Mouse (Mus musculus) adrenal gland, postnatal 10 days (tissue): ENCODE results near the gene 6430571L13Rik. TPM values are rescaled to one million over a fixed set of nuclear protein-coding genes. Genes with fewer than 3 reads are reported as not detected.

Experiments
- DNase-seq: peaks from one replicate; pipeline ENCODE4 v3.0.0; 2021; ENCODE audit warnings: mixed read lengths
- total RNA-seq, 2 experiments: library from RNA; stranded (reverse); gene quantifications; 2 replicates each; pipeline ENCODE4 v1.2.3; 2021

The 6430571L13Rik gene
- total RNA-seq, 2 experiments from 2014 or later, result 4.0 to 10.9 TPM

DNA sequence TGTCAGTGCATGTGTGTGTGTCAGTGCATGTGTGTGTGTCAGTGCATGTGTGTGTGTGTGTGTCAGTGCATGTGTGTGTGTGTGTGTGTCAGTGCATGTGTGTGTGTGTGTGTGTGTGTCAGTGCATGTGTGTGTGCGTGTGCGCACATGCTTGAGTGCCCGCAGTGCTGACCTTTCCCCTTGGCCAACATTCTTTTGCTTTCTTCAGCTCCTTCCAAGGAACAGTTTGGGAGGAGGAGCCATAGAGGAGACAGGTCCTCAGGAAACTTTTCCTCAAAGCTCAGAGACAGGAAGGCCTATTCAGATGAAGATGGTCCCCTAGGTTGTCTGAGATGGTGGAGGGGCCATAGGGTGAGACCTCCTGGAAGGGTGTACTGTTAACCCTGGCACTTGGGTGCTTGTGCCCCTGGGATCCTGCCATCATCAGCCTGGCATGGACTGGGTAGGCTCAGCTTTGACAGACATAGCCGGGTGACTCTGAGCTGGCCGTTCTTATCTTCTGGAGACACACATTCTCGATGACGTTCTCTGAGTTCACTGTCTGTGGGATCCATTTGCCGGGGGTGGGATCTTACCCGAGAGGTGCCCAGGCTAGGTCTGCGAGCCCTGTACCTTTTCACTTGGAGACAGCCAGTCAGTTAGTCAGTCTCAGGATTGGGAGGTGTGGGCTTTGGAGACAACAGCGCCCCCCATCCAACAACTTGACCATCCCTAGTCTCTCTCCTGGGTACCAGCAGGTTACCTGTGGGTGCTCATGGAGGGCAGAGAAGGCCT lies 33.1 kb upstream of the 6430571L13Rik start:
- no peak for DNase-seq

DNA sequence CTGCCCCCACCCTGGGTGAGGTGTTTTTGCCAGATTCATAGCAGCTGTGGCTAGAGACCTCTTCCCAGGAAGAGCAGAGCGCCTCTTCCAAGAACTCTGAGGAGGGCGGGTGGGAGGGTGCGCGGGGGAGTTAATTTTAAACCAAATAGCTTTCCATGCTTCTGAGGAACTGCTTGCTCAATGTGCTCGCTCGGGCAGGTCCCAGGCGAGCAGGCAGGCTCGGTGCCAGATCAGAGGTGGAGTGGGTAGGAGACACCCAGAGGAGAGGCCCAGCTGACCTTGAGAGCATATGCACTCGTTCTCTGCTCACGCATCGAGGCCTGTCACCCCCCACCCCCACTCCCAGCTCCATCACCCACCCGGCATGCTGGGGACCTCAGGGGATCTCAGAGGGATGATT lies 32.5 kb upstream of the 6430571L13Rik start:
- DNase-seq, result peak; percentile 88

DNA sequence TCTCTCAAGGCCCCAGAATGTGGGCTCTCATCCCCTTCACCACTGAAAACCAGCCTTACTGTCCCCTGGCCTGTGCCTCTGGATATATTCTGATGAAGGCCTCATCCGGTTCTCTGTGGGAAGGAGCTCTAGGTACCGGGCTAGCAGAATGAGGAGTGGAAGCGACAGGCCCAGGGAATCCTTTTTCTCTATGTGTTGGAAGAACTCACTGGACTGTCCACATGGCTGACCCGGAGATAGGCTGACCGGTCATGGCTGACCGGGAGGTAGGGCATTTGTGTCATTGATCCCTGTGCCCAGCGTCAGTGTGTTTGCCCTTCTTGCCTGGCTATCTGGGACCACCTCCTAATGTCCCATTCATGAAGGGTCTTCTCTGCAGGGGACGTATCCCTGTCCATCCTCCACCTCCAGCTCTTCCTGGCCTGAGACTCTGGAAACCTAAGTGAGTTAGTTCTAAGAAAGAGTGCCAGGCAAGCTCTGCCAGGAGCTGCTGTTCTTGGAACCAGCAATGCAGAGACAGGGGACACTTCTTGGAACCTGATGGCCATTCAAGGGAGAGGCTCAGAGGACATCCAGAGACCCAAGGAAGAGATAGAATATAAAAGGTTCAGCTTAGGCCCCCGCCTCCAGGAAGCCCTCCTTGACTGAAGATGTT lies 31.9 kb upstream of the 6430571L13Rik start:
- peak; percentile 45 for DNase-seq

DNA sequence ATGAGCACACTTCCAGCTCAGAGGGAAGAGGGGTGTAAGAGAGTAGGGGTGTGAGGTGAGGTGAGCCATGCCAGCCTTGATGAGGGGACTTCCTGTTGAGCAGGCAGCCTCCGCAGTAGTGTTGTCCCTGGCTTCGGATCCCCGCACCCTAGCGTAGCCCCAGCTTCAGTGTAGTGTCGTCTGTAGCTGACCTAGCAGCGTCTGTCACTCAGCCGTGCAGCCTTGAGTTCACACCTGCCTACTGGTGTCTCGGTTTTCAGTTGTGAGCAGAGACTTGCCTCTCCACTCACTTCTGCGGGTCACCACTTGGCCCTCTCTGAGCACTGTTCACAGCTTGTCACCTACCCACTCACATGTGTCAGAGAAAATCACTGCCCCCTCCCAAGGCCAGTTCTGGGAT lies 31.2 kb upstream of the 6430571L13Rik start:
- peak; percentile 23 for DNase-seq

DNA sequence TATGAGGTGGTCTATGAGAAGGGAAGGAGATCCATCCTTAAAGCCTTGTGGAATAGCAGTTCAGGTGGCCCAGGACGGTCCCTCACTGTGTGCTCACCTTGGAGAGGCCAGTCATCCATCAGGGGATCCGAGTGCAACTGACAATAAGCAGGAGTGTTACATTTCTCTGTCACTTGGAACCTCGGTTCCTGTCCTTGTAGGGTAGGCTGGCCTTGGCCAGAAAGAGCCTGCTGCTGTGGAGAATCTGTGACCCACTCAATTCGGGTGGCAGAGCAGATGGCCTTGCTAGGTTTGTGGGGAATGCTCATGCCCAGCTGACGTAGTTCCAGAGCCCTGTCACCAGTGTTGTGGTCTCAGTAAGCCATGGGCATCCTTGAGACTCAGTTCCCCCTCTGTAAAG lies 30.8 kb upstream of the 6430571L13Rik start:
- DNase-seq, result peak; percentile 32

DNA sequence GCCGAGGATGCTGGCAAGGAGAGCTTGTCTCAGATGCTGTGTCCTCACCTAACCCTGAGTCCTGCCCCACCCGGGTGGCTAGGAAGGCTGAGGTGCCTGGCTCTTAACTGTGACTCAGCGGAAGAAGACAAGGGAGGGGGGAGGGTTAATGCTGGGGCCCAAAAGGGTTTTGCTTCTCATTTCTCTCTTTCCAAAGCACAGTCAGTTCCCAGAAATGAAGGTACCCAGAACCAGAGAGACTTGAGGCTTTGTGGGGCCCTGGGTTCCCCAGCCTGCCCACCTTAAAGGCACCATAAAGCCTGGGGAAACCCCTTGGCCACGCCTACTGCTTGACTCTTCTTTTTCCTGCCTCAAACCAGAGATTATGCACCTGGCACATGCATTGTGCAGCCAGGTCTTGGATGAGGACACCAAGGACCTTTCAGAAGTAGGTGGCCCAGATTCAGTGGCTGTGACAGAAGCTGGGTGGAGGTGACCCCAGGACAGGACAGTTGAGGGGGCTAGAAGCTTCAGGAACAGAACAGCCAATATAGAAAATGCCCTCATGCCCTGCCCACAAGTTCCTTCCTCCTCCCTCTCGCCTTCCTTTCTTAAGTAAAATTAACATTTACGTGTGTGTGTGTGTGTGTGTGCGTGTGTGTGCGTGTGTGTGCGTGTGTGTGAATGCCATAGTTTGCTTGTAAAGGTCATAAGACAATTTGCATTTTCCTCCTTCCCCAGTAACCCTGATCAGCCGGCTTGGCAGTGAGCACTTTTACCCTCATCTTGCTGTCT lies 27.4 kb upstream of the 6430571L13Rik start:
- no peak for DNase-seq

DNA sequence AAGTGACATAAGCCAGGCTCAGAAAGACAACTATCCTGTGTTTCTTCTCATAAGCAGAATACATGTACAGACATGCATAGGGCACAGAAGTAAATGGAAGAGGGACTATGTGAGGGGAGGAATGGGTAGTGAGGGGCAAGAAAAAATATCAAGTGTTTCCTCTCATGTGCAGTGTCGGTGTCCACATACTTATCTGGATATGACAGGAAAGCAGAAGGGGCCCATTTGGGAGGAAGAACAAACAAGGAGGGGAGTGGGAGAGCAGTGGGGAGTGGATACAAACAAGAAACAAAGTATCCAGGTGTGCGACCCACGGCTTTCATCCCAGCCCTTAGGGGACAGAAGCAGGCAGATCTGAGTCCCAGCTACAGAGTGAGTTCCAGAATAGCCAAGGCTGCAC lies 26.5 kb upstream of the 6430571L13Rik start:
- no peak for DNase-seq

DNA sequence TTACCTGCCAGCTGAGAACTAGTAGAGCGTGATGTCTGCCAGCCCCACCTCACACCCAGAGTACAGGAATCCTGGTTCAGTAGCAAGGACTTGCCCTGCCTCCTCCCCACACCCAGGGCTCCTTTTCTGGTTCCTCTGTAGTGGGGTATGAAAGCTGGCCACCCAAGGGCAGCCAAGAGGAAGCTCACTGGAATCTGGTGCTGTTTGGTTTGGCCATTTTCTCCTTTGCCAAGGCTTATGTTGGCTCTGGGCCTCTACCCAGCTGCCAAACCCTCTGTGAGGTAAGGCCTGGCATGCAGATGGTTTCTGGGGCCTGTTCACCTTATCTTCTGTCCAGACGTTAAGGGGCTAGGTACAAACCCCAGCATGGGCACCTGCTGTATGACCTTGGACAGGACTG lies 24.6 kb upstream of the 6430571L13Rik start:
- DNase-seq, result peak; percentile 40

DNA sequence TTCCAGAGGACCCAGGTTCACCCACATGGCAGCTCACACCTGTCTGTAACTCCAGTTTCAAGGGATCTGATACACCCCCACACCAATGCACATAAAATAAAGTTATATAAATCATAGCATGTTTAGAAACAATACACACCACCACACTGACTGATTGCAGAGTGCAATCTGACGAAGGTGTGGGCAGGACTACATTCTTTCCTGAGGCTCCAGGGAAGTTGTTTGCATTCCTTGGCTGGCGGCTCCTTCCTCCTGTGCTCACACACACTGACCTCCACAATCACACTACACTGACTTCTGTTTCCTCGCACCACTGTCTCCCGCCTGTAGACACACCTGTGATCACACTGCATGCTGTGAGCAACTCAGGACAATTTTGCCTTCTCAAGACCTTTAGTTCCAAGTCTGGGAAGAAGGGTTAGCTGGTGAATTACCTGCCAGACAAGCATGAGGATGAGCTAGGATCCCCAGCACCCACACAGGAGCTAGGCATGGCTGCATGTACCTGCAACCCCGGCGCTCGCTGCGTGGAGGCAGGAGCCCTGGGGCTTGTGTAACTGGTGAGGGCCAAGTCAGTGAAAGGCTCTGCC lies 17.8 kb upstream of the 6430571L13Rik start:
- no peak for DNase-seq

DNA sequence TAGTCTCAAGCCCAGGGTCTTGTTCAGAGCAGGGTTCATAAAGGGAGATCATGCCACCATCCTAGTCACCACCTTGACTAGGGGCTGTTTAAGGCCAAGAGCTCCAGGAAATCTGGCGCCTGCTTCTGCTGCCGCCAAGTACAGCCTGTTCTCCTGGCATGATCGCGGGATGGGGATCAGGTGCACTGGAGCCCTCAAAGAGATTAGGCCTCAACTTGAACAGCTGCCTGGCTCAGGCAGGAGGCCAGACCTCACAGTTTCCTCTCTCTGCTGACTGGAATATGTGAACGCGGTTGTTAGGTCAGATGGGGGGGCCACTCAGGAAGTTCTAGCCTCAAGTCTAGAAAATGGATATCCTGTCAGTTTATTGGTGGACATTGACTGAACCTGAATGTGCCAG lies 16.8 kb upstream of the 6430571L13Rik start:
- DNase-seq, result peak; percentile 66

DNA sequence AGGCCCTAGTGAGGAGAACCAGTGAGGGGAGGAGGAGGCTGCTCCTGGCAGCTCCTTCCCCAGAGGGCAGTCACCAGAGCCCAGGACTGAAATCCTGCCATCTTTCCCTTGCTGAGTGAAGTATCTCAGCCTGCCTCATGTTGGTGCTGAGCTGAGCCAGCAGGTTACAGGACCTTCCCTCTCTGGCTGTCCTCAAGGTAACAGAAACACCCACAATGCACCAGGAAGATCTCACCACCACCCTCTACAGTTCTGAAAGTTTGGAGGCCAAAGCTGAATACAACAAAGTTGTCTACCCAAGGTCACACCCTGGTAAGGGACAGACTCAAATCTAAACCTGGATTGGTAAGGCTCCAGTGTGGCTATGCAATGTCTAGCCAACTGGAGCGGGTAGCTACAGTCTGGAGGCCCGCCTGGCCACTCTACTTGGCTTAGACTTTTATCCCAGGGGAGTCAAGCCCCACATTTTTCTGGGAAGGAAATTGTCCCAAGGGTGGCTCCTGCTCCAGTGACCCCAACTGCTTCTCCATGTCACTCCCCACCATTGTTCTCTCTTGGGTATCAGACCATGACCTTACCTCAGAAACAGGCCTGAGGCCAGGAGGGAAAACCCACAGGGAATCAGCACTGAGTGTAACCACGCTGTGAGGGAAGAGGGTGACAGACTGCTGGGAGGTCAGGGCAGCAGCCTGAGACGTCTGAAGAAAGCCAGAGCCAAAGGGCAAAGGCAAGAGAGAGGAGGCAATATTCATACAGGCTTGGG lies 15.4 kb upstream of the 6430571L13Rik start:
- DNase-seq, result peak; percentile 80

DNA sequence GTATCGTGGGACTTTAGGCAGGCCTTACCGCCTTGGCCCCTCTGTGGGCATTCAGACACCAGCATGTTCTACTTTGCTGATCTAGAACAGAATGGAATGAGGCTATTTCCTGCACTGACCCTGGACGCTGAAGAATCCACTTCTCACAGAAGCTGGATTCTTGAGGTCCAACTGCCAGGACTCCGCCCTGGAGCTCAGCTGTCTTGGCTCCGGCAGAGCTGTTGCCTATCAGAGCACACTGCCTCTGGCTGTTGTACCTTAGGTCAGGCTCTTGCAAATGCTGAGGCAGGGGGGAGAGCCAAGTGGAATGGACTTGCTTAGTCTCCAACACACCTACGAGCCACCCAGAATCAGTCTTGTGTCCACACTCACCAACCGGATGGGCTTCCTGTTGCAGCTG lies 14.5 kb upstream of the 6430571L13Rik start:
- DNase-seq, result peak; percentile 57

DNA sequence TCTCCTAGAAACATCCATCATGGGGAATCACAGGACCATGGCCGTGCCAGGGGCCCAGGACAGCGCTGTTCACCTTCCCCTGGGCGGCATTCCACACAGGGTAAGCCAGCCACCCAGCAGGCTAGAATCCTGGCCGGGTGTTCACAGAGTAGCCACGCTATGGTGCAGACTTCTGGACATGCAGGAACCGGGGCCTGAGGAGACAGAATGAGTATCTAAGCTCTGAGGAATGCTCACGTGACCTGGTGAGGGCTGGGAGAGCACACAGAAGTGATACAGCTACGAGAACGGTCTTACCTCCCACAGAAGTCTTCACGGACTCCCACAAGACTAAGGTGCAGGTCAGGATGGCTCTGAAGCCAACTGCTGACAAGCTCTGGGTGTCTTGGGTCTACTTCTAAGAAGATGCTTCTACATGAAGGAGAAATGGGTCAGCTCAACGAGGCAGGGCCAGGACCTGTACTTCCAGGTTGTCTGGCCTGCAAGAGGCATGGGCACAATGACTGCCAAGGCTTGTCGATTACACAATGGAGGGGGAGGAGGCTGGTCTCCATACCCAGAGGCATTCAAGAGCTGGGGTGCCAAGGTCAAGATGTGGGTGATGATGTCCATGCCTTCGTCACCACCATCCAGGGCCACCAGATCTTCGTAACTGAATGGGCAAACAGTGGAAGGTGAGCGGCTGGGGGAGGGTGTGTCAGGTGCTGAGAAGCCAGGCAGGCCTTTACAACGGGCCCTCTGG lies 12.4 kb upstream of the 6430571L13Rik start:
- peak; percentile 64 for DNase-seq

DNA sequence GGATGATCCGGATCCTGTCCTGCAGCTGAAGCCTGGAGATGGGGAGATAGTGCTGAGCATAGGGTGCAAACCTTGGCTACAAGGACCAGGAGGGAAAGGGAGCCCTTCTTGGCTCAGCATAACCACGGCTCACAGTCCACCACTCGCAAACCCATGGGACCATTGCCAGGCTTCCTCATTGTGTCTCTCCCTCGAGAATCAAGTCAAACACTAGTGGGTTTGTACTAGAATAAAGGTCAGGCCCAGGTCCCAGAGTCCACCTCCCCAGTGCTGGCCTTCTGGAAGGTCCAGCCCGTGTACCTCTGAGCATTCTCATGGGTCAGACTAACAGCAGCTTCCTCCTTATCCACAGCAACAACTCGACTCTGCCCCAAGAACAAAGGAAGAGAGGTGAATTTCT lies 9.6 kb upstream of the 6430571L13Rik start:
- DNase-seq, result peak; percentile 36

DNA sequence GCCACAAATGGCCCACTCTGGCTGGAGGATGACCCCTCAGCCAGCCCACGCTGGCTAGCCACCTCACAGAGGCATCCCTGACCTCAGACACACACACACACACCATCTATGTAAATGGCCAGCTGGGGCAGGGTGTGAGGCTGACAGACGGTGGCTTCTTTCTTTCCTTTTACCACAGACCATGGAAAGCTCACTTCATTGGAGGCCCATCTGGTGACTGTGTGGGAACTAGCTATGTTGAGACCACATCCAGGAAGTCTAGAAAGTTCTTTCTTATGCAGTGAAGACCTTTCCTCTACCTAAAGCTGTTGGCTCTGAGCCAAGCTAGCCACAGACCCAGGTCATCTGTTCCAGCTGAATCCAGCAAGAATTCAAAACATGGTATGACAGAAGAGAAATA lies 6.7 kb upstream of the 6430571L13Rik start:
- no peak for DNase-seq

DNA sequence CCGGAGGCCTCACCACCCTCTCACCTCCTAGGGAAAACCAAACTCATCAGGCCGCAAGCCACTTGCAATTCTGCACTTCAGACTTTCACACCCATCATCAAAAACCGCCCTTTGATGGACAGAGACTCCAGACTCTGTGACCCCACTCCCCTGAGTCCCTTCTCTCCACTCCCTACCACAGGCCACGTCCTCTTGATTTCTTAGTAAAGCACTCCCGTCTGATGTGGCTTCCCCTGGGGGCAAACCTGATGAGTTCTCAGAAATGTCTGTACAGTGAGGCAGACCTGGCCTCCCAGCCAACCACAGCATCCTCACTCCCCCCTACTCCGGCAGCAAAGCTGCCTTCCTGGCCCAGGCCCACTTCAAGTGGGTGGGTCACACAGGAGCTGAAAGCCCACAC lies 6.0 kb upstream of the 6430571L13Rik start:
- DNase-seq, result no peak

DNA sequence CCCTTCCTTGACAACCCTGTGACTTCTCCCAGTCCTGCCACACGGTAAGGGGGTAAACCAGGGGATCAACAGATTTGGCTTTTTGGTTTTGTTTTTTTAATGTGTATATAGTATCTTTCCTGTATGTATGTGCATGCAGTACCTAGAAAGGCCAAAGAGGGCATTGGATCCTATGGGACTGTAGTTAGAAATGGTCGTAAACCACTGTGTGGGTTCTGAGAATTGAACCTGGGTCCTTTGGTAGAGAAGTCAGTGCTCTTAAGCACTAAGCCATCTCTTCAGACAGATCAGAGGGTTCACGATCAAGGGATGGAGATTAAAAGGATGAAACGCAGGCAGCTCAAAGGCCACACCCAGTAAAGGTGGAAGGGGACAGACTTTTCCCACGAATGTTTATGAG lies 5.4 kb upstream of the 6430571L13Rik start:
- no peak for DNase-seq

DNA sequence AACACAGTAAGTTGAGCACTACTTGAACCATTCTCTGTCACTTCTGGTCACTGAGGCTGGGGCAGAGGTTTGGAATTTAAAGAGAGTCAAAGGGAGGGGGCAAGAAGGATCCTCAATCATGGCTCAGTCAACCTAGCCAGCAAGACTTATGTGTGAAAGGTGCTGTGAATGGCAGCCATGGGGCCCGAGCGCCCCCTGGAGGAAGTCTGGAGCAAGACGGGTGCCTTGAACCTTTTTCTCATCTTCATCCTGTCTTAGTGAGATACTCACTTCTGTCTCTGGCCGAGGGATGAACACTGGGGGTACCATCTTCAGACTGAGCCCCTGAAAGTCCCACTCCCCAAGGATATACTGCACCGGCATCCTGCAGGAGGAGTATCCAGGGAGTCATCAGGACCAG lies 4.5 kb upstream of the 6430571L13Rik start:
- peak; percentile 83 for DNase-seq

DNA sequence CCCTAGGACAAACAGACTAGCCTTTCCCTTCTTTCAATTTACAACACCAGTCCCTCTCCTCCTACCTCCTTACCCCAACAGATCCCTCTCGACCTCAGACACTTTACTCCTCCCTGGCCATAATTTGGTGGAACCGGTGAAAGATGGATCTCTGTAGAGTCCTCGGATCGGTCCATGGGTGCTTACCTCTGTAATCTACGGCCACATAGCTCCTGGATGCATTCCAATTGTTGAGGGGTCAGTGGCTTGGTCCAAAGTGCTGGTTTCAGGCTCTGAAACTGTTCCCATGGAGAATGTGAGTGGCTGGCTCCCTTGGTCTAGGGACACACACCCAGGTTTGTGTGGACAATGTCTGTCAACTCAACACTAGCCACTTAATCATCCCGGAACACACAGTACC lies 4.0 kb upstream of the 6430571L13Rik start:
- no peak for DNase-seq

DNA sequence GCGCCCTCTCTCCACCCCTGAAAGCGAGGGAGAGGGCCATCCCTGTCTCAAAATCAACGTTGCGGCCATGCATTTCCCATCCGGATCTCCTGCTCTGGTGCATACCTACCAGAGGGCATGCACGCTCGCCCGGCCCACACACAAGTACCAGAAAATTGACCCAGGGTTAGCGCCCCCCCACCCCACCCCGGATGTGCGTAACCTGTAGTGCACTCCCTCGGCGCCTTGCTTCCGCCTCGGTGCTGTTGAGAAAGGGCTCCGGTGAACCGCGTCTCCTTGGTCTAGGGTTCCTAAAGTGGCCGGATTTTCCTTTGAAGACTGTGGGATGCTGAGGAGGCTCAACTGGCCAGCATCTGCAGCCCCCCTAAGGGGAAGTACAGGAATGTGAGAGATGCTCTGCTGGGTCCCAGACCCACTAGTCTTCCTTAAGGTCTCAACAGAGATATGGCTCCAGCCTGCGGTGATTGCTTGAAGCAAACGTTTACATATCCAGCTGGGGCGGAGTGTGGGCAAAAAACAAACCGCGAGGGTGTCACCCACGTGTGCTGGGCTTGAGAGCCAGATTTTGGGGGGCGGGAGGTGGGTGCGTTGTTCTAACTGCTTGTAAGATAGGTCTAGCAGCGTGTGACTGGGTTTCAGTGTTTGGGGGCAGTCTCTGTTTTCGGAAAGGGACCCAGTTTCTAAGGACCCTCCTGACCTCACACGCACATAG lies 2.1 kb upstream of the 6430571L13Rik start, which contains the start of gene Hemk1:
Hemk1 (minus strand) TSS at position 179 of the 712 bp plus-strand sequence.
- peak; percentile 83 for DNase-seq
